Mouse (Mus musculus): ENCODE measurements at regions not wholly inside any gene's neighbourhood (a gene's known extent, or its start where the extent isn't known, plus 50 kb on each side); places are given as distances from the start of the nearest gene placed in this dataset.

- Histone ChIP-seq H3K27ac (ENCODE audit: low read length) (no peak overlapping the region), H3K9me3 (replicated peaks; ENCODE audit: control insufficient read depth, low read length) (peaks cover 3% of the 10 kb centered on the region; the same call in 1 of the 2 replicates), H3K4me3 (ENCODE audit: low read length) (no peak overlapping the region), H3K36me3 (ENCODE audit: control insufficient read depth, insufficient read depth) (no peaks in the 10 kb centered on the region), H3K4me1 (ENCODE audit: control insufficient read depth, insufficient read depth, low read length) (no peaks in the 10 kb centered on the region; the same call in 1 of the 2 replicates), H3K4me2 (ENCODE audit: low read depth, low read length) (no peak overlapping the region), H3K27me3 (ENCODE audit: control insufficient read depth, insufficient read depth, low read length) (peaks cover 5% of the 10 kb centered on the region; the same call in 1 of the 2 replicates), H3K9ac (ENCODE audit: low read length) (no peak overlapping the region)
- no peak for ATAC-seq (replicated peaks; ENCODE audit: extremely low read depth, insufficient read depth, low FRiP score)
- 90% methylated on average over 1 of the region's 1 CpGs for WGBS
Measured at GRCm38 (mm10) chr10:120726369-120726768, 172.5 kb downstream of the Msrb3 start.

GRCm38 (mm10) chr10:120721956-120722532 lies 176.9 kb downstream of the Msrb3 start:
- Histone ChIP-seq H3K27ac (ENCODE audit: low read length) (no peak overlapping the region), H3K36me3 (ENCODE audit: control insufficient read depth, insufficient read depth) (no peaks in the 10 kb centered on the region), H3K4me2 (ENCODE audit: low read depth, low read length) (peak overlapping the region; percentile 75), H3K27me3 (ENCODE audit: control insufficient read depth, insufficient read depth, low read length) (peaks cover 11% of the 10 kb centered on the region; the same call in 1 of the 2 replicates), H3K9me3 (replicated peaks; ENCODE audit: control insufficient read depth, low read length) (no peaks in the 10 kb centered on the region), H3K4me3 (ENCODE audit: low read length) (peak overlapping the region; percentile 36), H3K9ac (ENCODE audit: low read length) (no peak overlapping the region), H3K4me1 (ENCODE audit: control insufficient read depth, insufficient read depth, low read length) (peaks cover 3% of the 10 kb centered on the region; the same call in 1 of the 2 replicates)
- no peak for ATAC-seq (replicated peaks; ENCODE audit: extremely low read depth, insufficient read depth, low FRiP score)
- 8% methylated on average over 15 of the region's 15 CpGs for WGBS

- H3K4me2 ChIP-seq (ENCODE audit: low read depth, low read length), result no peak overlapping the region
- no peak overlapping the region for H3K4me3 ChIP-seq (ENCODE audit: low read length)
- peaks cover 3% of the 10 kb centered on the region; the same call in 1 of the 2 replicates for H3K4me1 ChIP-seq (ENCODE audit: control insufficient read depth, insufficient read depth, low read length)
- WGBS, result 59% methylated on average over 3 of the region's 3 CpGs
- no peak for ATAC-seq (replicated peaks; ENCODE audit: extremely low read depth, insufficient read depth, low FRiP score)
- no peak overlapping the region for H3K27ac ChIP-seq (ENCODE audit: low read length)
- H3K36me3 ChIP-seq (ENCODE audit: control insufficient read depth, insufficient read depth), result no peaks in the 10 kb centered on the region
- H3K27me3 ChIP-seq (ENCODE audit: control insufficient read depth, insufficient read depth, low read length), result peaks cover 11% of the 10 kb centered on the region; the same call in 1 of the 2 replicates
- no peaks in the 10 kb centered on the region for H3K9me3 ChIP-seq (replicated peaks; ENCODE audit: control insufficient read depth, low read length)
- H3K9ac ChIP-seq (ENCODE audit: low read length), result no peak overlapping the region
Measured at GRCm38 (mm10) chr10:120720981-120721380, 177.9 kb downstream of the Msrb3 start.

- H3K4me2 ChIP-seq (ENCODE audit: low read depth, low read length), result no peak overlapping the region
- peaks cover 11% of the 10 kb centered on the region; the same call in 1 of the 2 replicates for H3K27me3 ChIP-seq (ENCODE audit: control insufficient read depth, insufficient read depth, low read length)
- H3K4me1 ChIP-seq (ENCODE audit: control insufficient read depth, insufficient read depth, low read length), result peaks cover 3% of the 10 kb centered on the region; the same call in 1 of the 2 replicates
- 47% methylated on average over 3 of the region's 3 CpGs for WGBS
- no peaks in the 10 kb centered on the region for H3K36me3 ChIP-seq (ENCODE audit: control insufficient read depth, insufficient read depth)
- H3K27ac ChIP-seq (ENCODE audit: low read length), result no peak overlapping the region
- no peak overlapping the region for H3K9ac ChIP-seq (ENCODE audit: low read length)
- no peaks in the 10 kb centered on the region for H3K9me3 ChIP-seq (replicated peaks; ENCODE audit: control insufficient read depth, low read length)
- H3K4me3 ChIP-seq (ENCODE audit: low read length), result no peak overlapping the region
- no peak for ATAC-seq (replicated peaks; ENCODE audit: extremely low read depth, insufficient read depth, low FRiP score)
Measured at GRCm38 (mm10) chr10:120720061-120720460, 178.8 kb downstream of the Msrb3 start.

- Histone ChIP-seq H3K4me1 (ENCODE audit: control insufficient read depth, insufficient read depth, low read length) (peaks cover 3% of the 10 kb centered on the region; the same call in 1 of the 2 replicates), H3K27ac (ENCODE audit: low read length) (peak overlapping the region; percentile 4), H3K27me3 (ENCODE audit: control insufficient read depth, insufficient read depth, low read length) (peaks cover 7% of the 10 kb centered on the region; the same call in 1 of the 2 replicates), H3K9me3 (replicated peaks; ENCODE audit: control insufficient read depth, low read length) (no peaks in the 10 kb centered on the region), H3K36me3 (ENCODE audit: control insufficient read depth, insufficient read depth) (no peaks in the 10 kb centered on the region), H3K4me2 (ENCODE audit: low read depth, low read length) (peak overlapping the region; percentile 41), H3K4me3 (ENCODE audit: low read length) (no peak overlapping the region), H3K9ac (ENCODE audit: low read length) (no peak overlapping the region)
- ATAC-seq (replicated peaks; ENCODE audit: extremely low read depth, insufficient read depth, low FRiP score), result peak; percentile 75
- WGBS, result 12% methylated on average over 11 of the region's 11 CpGs
Measured at GRCm38 (mm10) chr10:120717159-120717567, 181.7 kb downstream of the Msrb3 start.

- Histone ChIP-seq H3K27me3 (ENCODE audit: control insufficient read depth, insufficient read depth, low read length) (peaks cover 7% of the 10 kb centered on the region; the same call in 1 of the 2 replicates), H3K9me3 (replicated peaks; ENCODE audit: control insufficient read depth, low read length) (no peaks in the 10 kb centered on the region), H3K9ac (ENCODE audit: low read length) (no peak overlapping the region), H3K4me2 (ENCODE audit: low read depth, low read length) (no peak overlapping the region), H3K4me1 (ENCODE audit: control insufficient read depth, insufficient read depth, low read length) (peaks cover 3% of the 10 kb centered on the region; the same call in 1 of the 2 replicates), H3K27ac (ENCODE audit: low read length) (no peak overlapping the region), H3K4me3 (ENCODE audit: low read length) (no peak overlapping the region), H3K36me3 (ENCODE audit: control insufficient read depth, insufficient read depth) (no peaks in the 10 kb centered on the region)
- 70% methylated on average over 6 of the region's 6 CpGs for WGBS
- no peak for ATAC-seq (replicated peaks; ENCODE audit: extremely low read depth, insufficient read depth, low FRiP score)
Measured at GRCm38 (mm10) chr10:120716391-120716790, 182.5 kb downstream of the Msrb3 start.

GRCm38 (mm10) chr10:120707771-120708750 lies 190.8 kb downstream of the Msrb3 start:
- Histone ChIP-seq H3K36me3 (ENCODE audit: control insufficient read depth, insufficient read depth) (no peaks in the 10 kb centered on the region), H3K4me3 (ENCODE audit: low read length) (no peak overlapping the region; the same call in 1 of the 2 replicates), H3K9me3 (replicated peaks; ENCODE audit: control insufficient read depth, low read length) (0 out of 2 replicates have a peak, but pooled peaks cover 3% of the 10 kb centered on the region), H3K4me2 (ENCODE audit: low read depth, low read length) (peak overlapping the region; percentile 38), H3K27me3 (ENCODE audit: control insufficient read depth, insufficient read depth, low read length) (no peaks in the 10 kb centered on the region), H3K4me1 (ENCODE audit: control insufficient read depth, insufficient read depth, low read length) (peaks cover 8% of the 10 kb centered on the region), H3K9ac (ENCODE audit: low read length) (no peak overlapping the region), H3K27ac (ENCODE audit: low read length) (no peak overlapping the region; the same call in 1 of the 2 replicates)
- WGBS, result 36% methylated on average over 20 of the region's 20 CpGs
- peak; percentile 41; the same call in 1 of the 2 replicates for ATAC-seq (replicated peaks; ENCODE audit: extremely low read depth, insufficient read depth, low FRiP score)

- 29% methylated on average over 7 of the region's 7 CpGs for WGBS
- H3K9ac ChIP-seq (ENCODE audit: low read length), result no peak overlapping the region
- peaks cover 8% of the 10 kb centered on the region for H3K4me1 ChIP-seq (ENCODE audit: control insufficient read depth, insufficient read depth, low read length)
- ATAC-seq (replicated peaks; ENCODE audit: extremely low read depth, insufficient read depth, low FRiP score), result no peak
- 0 out of 2 replicates have a peak, but pooled peaks cover 3% of the 10 kb centered on the region for H3K9me3 ChIP-seq (replicated peaks; ENCODE audit: control insufficient read depth, low read length)
- no peaks in the 10 kb centered on the region for H3K27me3 ChIP-seq (ENCODE audit: control insufficient read depth, insufficient read depth, low read length)
- H3K4me3 ChIP-seq (ENCODE audit: low read length), result no peak overlapping the region
- no peak overlapping the region for H3K27ac ChIP-seq (ENCODE audit: low read length)
- H3K36me3 ChIP-seq (ENCODE audit: control insufficient read depth, insufficient read depth), result no peaks in the 10 kb centered on the region
- H3K4me2 ChIP-seq (ENCODE audit: low read depth, low read length), result no peak overlapping the region
Measured at GRCm38 (mm10) chr10:120706684-120707290, 192.1 kb downstream of the Msrb3 start.
